Comparison of ENCODE assay signal across 7 mouse cellular contexts in genomic region chr6:145306331-145307124, GRCm38 (mm10). TPM values are rescaled to one million over a fixed set of nuclear protein-coding genes. Genes with fewer than 3 reads are reported as not detected.
DNase-seq lines count a peak whose midpoint lies in the region; ATAC-seq and TF ChIP-seq lines count a peak whose summit lies in the region.

No protein-coding gene starts in this region.

- no peak overlapping the region for H3K4me3 ChIP-seq in midbrain, embryonic 12.5 days
- no peak overlapping the region for H3K4me3 ChIP-seq in midbrain, embryonic 16.5 days (ENCODE audit: low read depth, low read length)
- H3K4me3 ChIP-seq in heart, postnatal 0 days (ENCODE audit: low read depth, low read length): no peak overlapping the region
- H3K4me3 ChIP-seq in liver, embryonic 15.5 days (replicated peaks): no peak overlapping the region

- H3K4me1 ChIP-seq in midbrain, embryonic 12.5 days: peaks cover 9% of the 10 kb centered on the region
- peaks cover 7% of the 10 kb centered on the region for H3K4me1 ChIP-seq in midbrain, embryonic 16.5 days (ENCODE audit: control insufficient read depth, insufficient read depth, low read length)
- 0 out of 2 replicates have a peak, but pooled peaks cover 6% of the 10 kb centered on the region for H3K4me1 ChIP-seq in heart, postnatal 0 days (ENCODE audit: control insufficient read depth, insufficient read depth)
- H3K4me1 ChIP-seq in liver, embryonic 15.5 days (replicated peaks): peaks cover 28% of the 10 kb centered on the region

- no peak for TF ChIP-seq EP300 in heart, postnatal 0 days (IDR thresholded peaks at IDR 0.05; ENCODE audit: low read depth)

- no peak overlapping the region for H3K9ac ChIP-seq in midbrain, embryonic 12.5 days (replicated peaks)
- no peak overlapping the region for H3K9ac ChIP-seq in midbrain, embryonic 16.5 days (ENCODE audit: low read depth, low read length)
- H3K9ac ChIP-seq in heart, postnatal 0 days (replicated peaks; ENCODE audit: low read depth, low read length): no peak overlapping the region
- H3K9ac ChIP-seq in liver, embryonic 15.5 days: no peak overlapping the region

- ATAC-seq in midbrain, embryonic 12.5 days (ENCODE audit: low FRiP score, low read depth): 0 out of 2 replicates have a peak, but pooled peaks have one; percentile 32
- ATAC-seq in midbrain, embryonic 16.5 days: no peak
- 0 out of 2 replicates have a peak, but pooled peaks have one; percentile 5 for ATAC-seq in heart, postnatal 0 days (ENCODE audit: insufficient read depth, low read depth)
- 0 out of 2 replicates have a peak, but pooled peaks have one; percentile 27 for ATAC-seq in liver, embryonic 15.5 days (ENCODE audit: insufficient read depth)
- no peak for ATAC-seq in cerebellum, adult (ENCODE audit: insufficient number of reproducible peaks, low FRiP score, low TSS enrichment)

- H3K36me3 ChIP-seq in midbrain, embryonic 12.5 days: no peaks in the 10 kb centered on the region
- no peaks in the 10 kb centered on the region for H3K36me3 ChIP-seq in midbrain, embryonic 16.5 days (ENCODE audit: control insufficient read depth, insufficient read depth, low read length)
- H3K36me3 ChIP-seq in heart, postnatal 0 days (replicated peaks; ENCODE audit: control insufficient read depth, insufficient read depth, low read length): no peaks in the 10 kb centered on the region
- no peaks in the 10 kb centered on the region for H3K36me3 ChIP-seq in liver, embryonic 15.5 days (replicated peaks)

- H3K27ac ChIP-seq in midbrain, embryonic 12.5 days (replicated peaks): 0 out of 2 replicates have a peak overlapping the region, but pooled peaks have one; percentile 39
- no peak overlapping the region for H3K27ac ChIP-seq in midbrain, embryonic 16.5 days (ENCODE audit: low read length)
- no peak overlapping the region for H3K27ac ChIP-seq in heart, postnatal 0 days (ENCODE audit: low read depth)
- peak overlapping the region; percentile 60 for H3K27ac ChIP-seq in liver, embryonic 15.5 days (replicated peaks)

- H3K9me3 ChIP-seq in midbrain, embryonic 12.5 days: no peaks in the 10 kb centered on the region
- no peaks in the 10 kb centered on the region for H3K9me3 ChIP-seq in midbrain, embryonic 16.5 days (replicated peaks; ENCODE audit: control insufficient read depth, low read length, poor library complexity, severe bottlenecking)
- no peaks in the 10 kb centered on the region for H3K9me3 ChIP-seq in heart, postnatal 0 days (replicated peaks; ENCODE audit: control insufficient read depth, low read length)
- H3K9me3 ChIP-seq in liver, embryonic 15.5 days (replicated peaks): no peaks in the 10 kb centered on the region

- H3K4me2 ChIP-seq in midbrain, embryonic 12.5 days (replicated peaks): no peak overlapping the region
- no peak overlapping the region for H3K4me2 ChIP-seq in midbrain, embryonic 16.5 days (ENCODE audit: low read length)
- no peak overlapping the region for H3K4me2 ChIP-seq in heart, postnatal 0 days (ENCODE audit: low read depth, low read length)
- H3K4me2 ChIP-seq in liver, embryonic 15.5 days: peak overlapping the region; percentile 25

- no peak for TF ChIP-seq CTCF in heart, postnatal 0 days (IDR thresholded peaks at IDR 0.05; ENCODE audit: low read depth)

- WGBS in midbrain, embryonic 12.5 days: 74% methylated on average over 18 of the region's 18 CpGs
- WGBS in midbrain, embryonic 16.5 days: 70% methylated on average over 18 of the region's 18 CpGs
- WGBS in heart, postnatal 0 days: 59% methylated on average over 18 of the region's 18 CpGs
- 28% methylated on average over 18 of the region's 18 CpGs for WGBS in liver, embryonic 15.5 days (ENCODE audit: insufficient replicate concordance)

- DNase-seq in heart, postnatal 0 days (ENCODE audit: low spot score): peak; percentile 11
- peak; percentile 40 for DNase-seq in right cerebral cortex, postnatal 14 days
- no peak for DNase-seq in neural tube, embryonic 10.5 days (ENCODE audit: extremely low spot score, low spot score)

- peaks cover 8% of the 10 kb centered on the region; the same call in 1 of the 2 replicates for H3K27me3 ChIP-seq in midbrain, embryonic 12.5 days
- H3K27me3 ChIP-seq in midbrain, embryonic 16.5 days (ENCODE audit: control insufficient read depth, insufficient read depth, low read depth, low read length): no peaks in the 10 kb centered on the region
- H3K27me3 ChIP-seq in heart, postnatal 0 days (ENCODE audit: control insufficient read depth, insufficient read depth, low read length): peaks cover 30% of the 10 kb centered on the region
- no peaks in the 10 kb centered on the region; the same call in 1 of the 2 replicates for H3K27me3 ChIP-seq in liver, embryonic 15.5 days

RNA-seq across cellular contexts. Expression of gene Kras, which starts 56.5 kb away (rescaled TPM):
- 117 and 121 TPM in 2 replicates for polyA plus RNA-seq in midbrain, embryonic 12.5 days (2016; fragmentation: Nextera tagmentation; extraction: Ambion mirVana)
- 86.8 and 90.8 TPM in 2 replicates for polyA plus RNA-seq in midbrain, embryonic 16.5 days (2015; fragmentation: Nextera tagmentation; extraction: Ambion mirVana)
- 10.2 and 16.8 TPM in 2 replicates for total RNA-seq in heart, postnatal 0 days (2014; rRNA removed; ENCODE audit: low replicate concordance)
- polyA plus RNA-seq in heart, postnatal 0 days (2015; fragmentation: Nextera tagmentation; extraction: Ambion mirVana): 29.2 and 34.2 TPM in 2 replicates
- polyA plus RNA-seq in liver, embryonic 15.5 days (2015; fragmentation: Nextera tagmentation; extraction: Ambion mirVana): 50.4 and 51.8 TPM in 2 replicates

Comparison
In these comparisons a context has a peak if more than half of its experiments do, and no peak if none do; other contexts are left out.
1. ATAC-seq: peak in midbrain, embryonic 12.5 days (single experiment), heart, postnatal 0 days (single experiment) and liver, embryonic 15.5 days (single experiment); none in midbrain, embryonic 16.5 days (single experiment) and cerebellum, adult (single experiment).
2. H3K27ac ChIP-seq: peak in midbrain, embryonic 12.5 days (single experiment) and liver, embryonic 15.5 days (single experiment); none in midbrain, embryonic 16.5 days (single experiment) and heart, postnatal 0 days (single experiment).